16 mouse cellular contexts compared by ENCODE assay signal in the genomic region with DNA sequence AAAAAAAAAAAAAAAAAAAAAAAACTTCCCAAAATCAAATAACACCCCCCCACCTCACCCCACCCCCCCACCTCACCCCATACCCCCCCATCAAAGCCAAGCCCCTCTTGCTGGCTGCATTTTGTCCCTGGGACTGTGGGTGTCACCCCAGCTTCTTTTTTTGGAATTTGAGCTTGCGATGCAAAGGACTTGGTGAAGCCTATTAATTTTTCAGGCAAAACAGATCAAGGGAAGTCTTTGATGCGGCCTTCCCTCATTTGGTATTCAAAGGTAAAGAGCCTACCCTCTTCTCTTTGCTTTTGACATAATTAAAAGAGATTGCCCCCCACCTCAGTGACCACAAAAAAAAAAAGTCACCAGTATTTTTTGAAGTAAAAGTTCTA. TPM values are rescaled to one million over a fixed set of nuclear protein-coding genes. Genes with fewer than 3 reads are reported as not detected.
DNase-seq lines count a peak whose midpoint lies in the region; ATAC-seq and TF ChIP-seq lines count a peak whose summit lies in the region.
"Had no signal": no experiment of that assay in that cellular context is flagged by ENCODE, and none has a peak within 500 bp of the region (broad histone marks: within the 10 kb centered on the region; RNA-seq: fewer than 3 reads in every experiment).

No protein-coding gene starts in this region.

- peak; percentile 21 for DNase-seq in hindbrain, embryonic 11.5 days (ENCODE audit: low spot score)
- peak; percentile 42 to 47 for DNase-seq in cerebellum, adult 18-20 months
- DNase-seq in cerebellum, postnatal 14 days, result peak; percentile 62 to 64
- DNase-seq in midbrain, postnatal 0 days (ENCODE audit: low spot score), result peak; percentile 65
- no peak for DNase-seq in urinary bladder, adult 2 months (ENCODE audit: low spot score)
- DNase-seq in left cerebral cortex, postnatal 14 days (ENCODE audit: low spot score in 2 of 2), result no peak
- DNase-seq: adrenal gland, postnatal 14 days; heart, adult 2 months; kidney, adult 8-10 months; kidney, postnatal 4 days; liver, embryonic 13.5 days; right cerebral cortex, postnatal 25 days had no signal

- no peaks in the 10 kb centered on the region for H3K36me3 ChIP-seq in hindbrain, embryonic 11.5 days (ENCODE audit: control insufficient read depth, insufficient read depth, low read length)
- H3K36me3 ChIP-seq in hindbrain, embryonic 13.5 days, result no peaks in the 10 kb centered on the region
- no peaks in the 10 kb centered on the region for H3K36me3 ChIP-seq in midbrain, postnatal 0 days (ENCODE audit: insufficient read depth, low read length)
- H3K36me3 ChIP-seq: embryonic facial prominence, embryonic 12.5 days; liver, embryonic 13.5 days had no signal

- no peak overlapping the region for H3K4me2 ChIP-seq in hindbrain, embryonic 11.5 days (replicated peaks; ENCODE audit: low read depth, low read length)
- H3K4me2 ChIP-seq in hindbrain, embryonic 13.5 days, result no peak overlapping the region
- no peak overlapping the region for H3K4me2 ChIP-seq in midbrain, postnatal 0 days (ENCODE audit: low read depth, low read length, poor library complexity, severe bottlenecking)
- H3K4me2 ChIP-seq: embryonic facial prominence, embryonic 12.5 days; liver, embryonic 13.5 days had no signal

- H3K9ac ChIP-seq in hindbrain, embryonic 11.5 days (ENCODE audit: low read depth, low read length), result no peak overlapping the region
- H3K9ac ChIP-seq in hindbrain, embryonic 13.5 days, result no peak overlapping the region
- no peak overlapping the region for H3K9ac ChIP-seq in midbrain, postnatal 0 days (replicated peaks; ENCODE audit: low read length, poor library complexity, severe bottlenecking)
- H3K9ac ChIP-seq: embryonic facial prominence, embryonic 12.5 days; liver, embryonic 13.5 days had no signal

- H3K27ac ChIP-seq in hindbrain, embryonic 11.5 days (ENCODE audit: low read depth, low read length), result no peak overlapping the region
- H3K27ac ChIP-seq in hindbrain, embryonic 13.5 days, result no peak overlapping the region
- no peak overlapping the region for H3K27ac ChIP-seq in midbrain, postnatal 0 days (ENCODE audit: low read depth, low read length)
- H3K27ac ChIP-seq: embryonic facial prominence, embryonic 12.5 days; heart, adult 2 months; liver, embryonic 13.5 days had no signal

- H3K9me3 ChIP-seq in hindbrain, embryonic 11.5 days (ENCODE audit: control insufficient read depth, low read length), result no peaks in the 10 kb centered on the region
- no peaks in the 10 kb centered on the region for H3K9me3 ChIP-seq in hindbrain, embryonic 13.5 days
- no peaks in the 10 kb centered on the region for H3K9me3 ChIP-seq in midbrain, postnatal 0 days (ENCODE audit: low read length)
- H3K9me3 ChIP-seq: embryonic facial prominence, embryonic 12.5 days; G1E; liver, embryonic 13.5 days had no signal

- H3K4me3 ChIP-seq in hindbrain, embryonic 11.5 days (ENCODE audit: low read depth, low read length), result no peak overlapping the region
- H3K4me3 ChIP-seq in hindbrain, embryonic 13.5 days, result no peak overlapping the region
- no peak overlapping the region for H3K4me3 ChIP-seq in midbrain, postnatal 0 days (ENCODE audit: low read depth, low read length)
- H3K4me3 ChIP-seq: embryonic facial prominence, embryonic 12.5 days; heart, adult 2 months; liver, embryonic 13.5 days; myocyte had no signal

- H3K27me3 ChIP-seq in hindbrain, embryonic 11.5 days (ENCODE audit: control insufficient read depth, insufficient read depth, low read length), result peaks cover 10% of the 10 kb centered on the region
- peaks cover 75% of the 10 kb centered on the region for H3K27me3 ChIP-seq in hindbrain, embryonic 13.5 days
- H3K27me3 ChIP-seq in midbrain, postnatal 0 days (ENCODE audit: insufficient read depth, low read length), result peaks cover 55% of the 10 kb centered on the region

- no peak for ATAC-seq in hindbrain, embryonic 11.5 days (ENCODE audit: low FRiP score)
- ATAC-seq in hindbrain, embryonic 13.5 days (ENCODE audit: low FRiP score), result no peak
- ATAC-seq in midbrain, postnatal 0 days (ENCODE audit: low FRiP score), result no peak

- 22% methylated on average over 2 of the region's 2 CpGs for WGBS in hindbrain, embryonic 11.5 days
- 14% methylated on average over 2 of the region's 2 CpGs for WGBS in hindbrain, embryonic 13.5 days
- WGBS in midbrain, postnatal 0 days, result 33% methylated on average over 2 of the region's 2 CpGs

- peak; percentile 17; the same call in 1 of the 2 replicates for TF ChIP-seq CTCF in midbrain, postnatal 0 days (IDR thresholded peaks at IDR 0.05)

- peaks cover 7% of the 10 kb centered on the region; the same call in 1 of the 2 replicates for H3K4me1 ChIP-seq in hindbrain, embryonic 11.5 days (replicated peaks; ENCODE audit: control insufficient read depth, insufficient read depth, low read length)
- peaks cover 34% of the 10 kb centered on the region for H3K4me1 ChIP-seq in hindbrain, embryonic 13.5 days (replicated peaks)
- H3K4me1 ChIP-seq in midbrain, postnatal 0 days (ENCODE audit: insufficient read depth, low read length), result no peaks in the 10 kb centered on the region

- intact Hi-C loops in left cerebral cortex, postnatal 14 days (cut with DNase I), result loop anchor here (5.0 kb wide), 2 partner anchors 226 to 251 kb away; a partner anchor contains a TSS

RNA-seq across cellular contexts. Expression of a gene that starts 44.6 kb away (rescaled TPM):
- polyA plus RNA-seq in hindbrain, embryonic 11.5 days (2014; fragmentation: Nextera tagmentation; extraction: Ambion mirVana), result 24.1 and 30.6 TPM in 2 replicates
- polyA plus RNA-seq in hindbrain, embryonic 13.5 days (2015; fragmentation: Nextera tagmentation; extraction: Ambion mirVana), result 12.1 and 12.7 TPM in 2 replicates
- total RNA-seq in midbrain, postnatal 0 days (2014; rRNA removed), result 8.7 and 13.3 TPM in 2 replicates
- 21.1 and 21.6 TPM in 2 replicates for polyA plus RNA-seq in midbrain, postnatal 0 days (2015; fragmentation: Nextera tagmentation; extraction: Ambion mirVana)
- 43.9 and 44.5 TPM in 2 replicates for polyA plus RNA-seq in urinary bladder, adult 2 months (2012; rRNA removed)
- total RNA-seq in left cerebral cortex, postnatal 14 days (2021), result 10 to 100 TPM; 17.9 to 23.4 TPM

Comparison
In these comparisons a context has a peak if more than half of its experiments do, and no peak if none do; other contexts are left out.
1. DNase-seq: peak in hindbrain, embryonic 11.5 days (single experiment), cerebellum, adult 18-20 months (2 of 2), cerebellum, postnatal 14 days (2 of 2) and midbrain, postnatal 0 days (single experiment); none in urinary bladder, adult 2 months (single experiment) and left cerebral cortex, postnatal 14 days (0 of 2).